Mouse (Mus musculus): ENCODE measurements around the gene Apoc2. TPM values are rescaled to one million over a fixed set of nuclear protein-coding genes. Genes with fewer than 3 reads are reported as not detected.

Gene Apoc2
- polyA plus RNA-seq, 1 experiment from 2014 or later: 1.4 TPM

GRCm38 (mm10) chr7:19701069-19701761, 23.5 kb upstream of the Apoc2 start:
- no peak overlapping the region for H3K27ac ChIP-seq (ENCODE audit: low read depth, low read length)
- H3K4me2 ChIP-seq (ENCODE audit: low read depth, low read length): no peak overlapping the region
- peaks cover 7% of the 10 kb centered on the region; the same call in 1 of the 2 replicates for H3K36me3 ChIP-seq (ENCODE audit: control insufficient read depth, insufficient read depth, low read length)
- H3K27me3 ChIP-seq (ENCODE audit: control insufficient read depth, insufficient read depth, low read length): no peaks in the 10 kb centered on the region
- no peak overlapping the region for H3K4me3 ChIP-seq (ENCODE audit: low read depth, low read length)
- ATAC-seq (ENCODE audit: low read depth): peak; percentile 28; the same call in 1 of the 2 replicates
- no peaks in the 10 kb centered on the region for H3K9me3 ChIP-seq (ENCODE audit: control insufficient read depth, low read length)
- peaks cover 5% of the 10 kb centered on the region for H3K4me1 ChIP-seq (ENCODE audit: control insufficient read depth, insufficient read depth, low read length)
- 36% methylated on average over 22 of the region's 22 CpGs for WGBS
- H3K9ac ChIP-seq (replicated peaks; ENCODE audit: low read depth, low read length): no peak overlapping the region

GRCm38 (mm10) chr7:19700299-19701068, 22.7 kb upstream of the Apoc2 start:
- H3K4me1 ChIP-seq (ENCODE audit: control insufficient read depth, insufficient read depth, low read length): peaks cover 5% of the 10 kb centered on the region
- no peak overlapping the region for H3K9ac ChIP-seq (replicated peaks; ENCODE audit: low read depth, low read length)
- H3K27me3 ChIP-seq (ENCODE audit: control insufficient read depth, insufficient read depth, low read length): no peaks in the 10 kb centered on the region
- WGBS: 68% methylated on average over 12 of the region's 12 CpGs
- no peak overlapping the region for H3K4me2 ChIP-seq (ENCODE audit: low read depth, low read length)
- no peak for ATAC-seq (ENCODE audit: low read depth)
- H3K36me3 ChIP-seq (ENCODE audit: control insufficient read depth, insufficient read depth, low read length): peaks cover 7% of the 10 kb centered on the region; the same call in 1 of the 2 replicates
- no peak overlapping the region for H3K4me3 ChIP-seq (ENCODE audit: low read depth, low read length)
- no peaks in the 10 kb centered on the region for H3K9me3 ChIP-seq (ENCODE audit: control insufficient read depth, low read length)
- no peak overlapping the region for H3K27ac ChIP-seq (ENCODE audit: low read depth, low read length)

- Histone ChIP-seq H3K36me3 (ENCODE audit: control insufficient read depth, insufficient read depth, low read length) (peaks cover 5% of the 10 kb centered on the region; the same call in 1 of the 2 replicates), H3K9me3 (ENCODE audit: control insufficient read depth, low read length) (no peaks in the 10 kb centered on the region), H3K27me3 (ENCODE audit: control insufficient read depth, insufficient read depth, low read length) (no peaks in the 10 kb centered on the region), H3K9ac (replicated peaks; ENCODE audit: low read depth, low read length) (no peak overlapping the region), H3K27ac (ENCODE audit: low read depth, low read length) (no peak overlapping the region), H3K4me1 (ENCODE audit: control insufficient read depth, insufficient read depth, low read length) (peaks cover 5% of the 10 kb centered on the region), H3K4me2 (ENCODE audit: low read depth, low read length) (no peak overlapping the region), H3K4me3 (ENCODE audit: low read depth, low read length) (no peak overlapping the region)
- WGBS: 80% methylated on average over 4 of the region's 4 CpGs
- no peak for ATAC-seq (ENCODE audit: low read depth)
These were observed 22.0 kb upstream of the Apoc2 start for GRCm38 (mm10) chr7:19699827-19700148.

GRCm38 (mm10) chr7:19698907-19699826, 21.4 kb upstream of the Apoc2 start, which contains the start of gene Apoe:
TSS of gene Apoe (minus strand) at chr7:19699188.
- H3K9me3 ChIP-seq (ENCODE audit: control insufficient read depth, low read length): no peaks in the 10 kb centered on the region
- H3K4me2 ChIP-seq (ENCODE audit: low read depth, low read length): peak within 1 kb of the TSS; percentile 47
- peaks cover 5% of the 10 kb centered on the region for H3K4me1 ChIP-seq (ENCODE audit: control insufficient read depth, insufficient read depth, low read length)
- H3K4me3 ChIP-seq (ENCODE audit: low read depth, low read length): peak within 1 kb of the TSS; percentile 28
- peak within 1 kb of the TSS; percentile 39 for H3K9ac ChIP-seq (replicated peaks; ENCODE audit: low read depth, low read length)
- H3K27me3 ChIP-seq (ENCODE audit: control insufficient read depth, insufficient read depth, low read length): no peaks in the 10 kb centered on the region
- WGBS: 2% methylated on average over 19 of the region's 20 CpGs
- no peak within 1 kb of the TSS for H3K27ac ChIP-seq (ENCODE audit: low read depth, low read length)
- H3K36me3 ChIP-seq (ENCODE audit: control insufficient read depth, insufficient read depth, low read length): no peaks in the 10 kb centered on the region
- peak; percentile 66 for ATAC-seq (ENCODE audit: low read depth)

GRCm38 (mm10) chr7:19697949-19698906, 20.5 kb upstream of the Apoc2 start:
- Histone ChIP-seq H3K27ac (ENCODE audit: low read depth, low read length) (no peak overlapping the region), H3K4me1 (ENCODE audit: control insufficient read depth, insufficient read depth, low read length) (peaks cover 5% of the 10 kb centered on the region), H3K36me3 (ENCODE audit: control insufficient read depth, insufficient read depth, low read length) (no peaks in the 10 kb centered on the region), H3K9ac (replicated peaks; ENCODE audit: low read depth, low read length) (peak overlapping the region; percentile 39; the same call in 1 of the 2 replicates), H3K4me3 (ENCODE audit: low read depth, low read length) (peak overlapping the region; percentile 28), H3K4me2 (ENCODE audit: low read depth, low read length) (peak overlapping the region; percentile 47), H3K27me3 (ENCODE audit: control insufficient read depth, insufficient read depth, low read length) (no peaks in the 10 kb centered on the region), H3K9me3 (ENCODE audit: control insufficient read depth, low read length) (no peaks in the 10 kb centered on the region)
- 5% methylated on average over 28 of the region's 28 CpGs for WGBS
- no peak for ATAC-seq (ENCODE audit: low read depth)

- Histone ChIP-seq H3K4me3 (ENCODE audit: low read depth, low read length) (no peak overlapping the region), H3K9ac (replicated peaks; ENCODE audit: low read depth, low read length) (no peak overlapping the region), H3K9me3 (ENCODE audit: control insufficient read depth, low read length) (no peaks in the 10 kb centered on the region), H3K4me2 (ENCODE audit: low read depth, low read length) (no peak overlapping the region), H3K27ac (ENCODE audit: low read depth, low read length) (no peak overlapping the region), H3K4me1 (ENCODE audit: control insufficient read depth, insufficient read depth, low read length) (peaks cover 5% of the 10 kb centered on the region), H3K27me3 (ENCODE audit: control insufficient read depth, insufficient read depth, low read length) (no peaks in the 10 kb centered on the region), H3K36me3 (ENCODE audit: control insufficient read depth, insufficient read depth, low read length) (no peaks in the 10 kb centered on the region)
- 93% methylated on average over 34 of the region's 34 CpGs for WGBS
- no peak for ATAC-seq (ENCODE audit: low read depth)
These were observed 18.7 kb upstream of the Apoc2 start for GRCm38 (mm10) chr7:19696336-19696873.

GRCm38 (mm10) chr7:19695881-19696280, 18.1 kb upstream of the Apoc2 start:
- Histone ChIP-seq H3K27ac (ENCODE audit: low read depth, low read length) (no peak overlapping the region), H3K4me1 (ENCODE audit: control insufficient read depth, insufficient read depth, low read length) (peaks cover 5% of the 10 kb centered on the region), H3K4me3 (ENCODE audit: low read depth, low read length) (no peak overlapping the region), H3K27me3 (ENCODE audit: control insufficient read depth, insufficient read depth, low read length) (no peaks in the 10 kb centered on the region), H3K4me2 (ENCODE audit: low read depth, low read length) (no peak overlapping the region), H3K9me3 (ENCODE audit: control insufficient read depth, low read length) (no peaks in the 10 kb centered on the region), H3K9ac (replicated peaks; ENCODE audit: low read depth, low read length) (no peak overlapping the region), H3K36me3 (ENCODE audit: control insufficient read depth, insufficient read depth, low read length) (no peaks in the 10 kb centered on the region)
- no peak for ATAC-seq (ENCODE audit: low read depth)
- 90% methylated on average over 6 of the region's 6 CpGs for WGBS

- Histone ChIP-seq H3K4me3 (ENCODE audit: low read depth, low read length) (no peak overlapping the region), H3K9ac (replicated peaks; ENCODE audit: low read depth, low read length) (no peak overlapping the region), H3K27ac (ENCODE audit: low read depth, low read length) (no peak overlapping the region), H3K27me3 (ENCODE audit: control insufficient read depth, insufficient read depth, low read length) (no peaks in the 10 kb centered on the region), H3K9me3 (ENCODE audit: control insufficient read depth, low read length) (no peaks in the 10 kb centered on the region), H3K4me2 (ENCODE audit: low read depth, low read length) (no peak overlapping the region), H3K36me3 (ENCODE audit: control insufficient read depth, insufficient read depth, low read length) (no peaks in the 10 kb centered on the region), H3K4me1 (ENCODE audit: control insufficient read depth, insufficient read depth, low read length) (peaks cover 5% of the 10 kb centered on the region)
- WGBS: 69% methylated on average over 8 of the region's 8 CpGs
- ATAC-seq (ENCODE audit: low read depth): no peak
These were observed 17.5 kb upstream of the Apoc2 start for GRCm38 (mm10) chr7:19695213-19695594.
